Mouse (Mus musculus) liver, adult 2 months (tissue): ENCODE results near the gene Rnf181. TPM values are rescaled to one million over a fixed set of nuclear protein-coding genes. Genes with fewer than 3 reads are reported as not detected.

Experiments used
- DNase-seq: peaks from one replicate; pipeline ENCODE4 v3.0.0-alpha.2; 2011; ENCODE audit warnings: low read depth, low spot score; ENCODE audit errors: extremely low read depth
- H3K27ac ChIP-seq: fragments of 200-500 bp; replicated peaks from 2 replicates; pipeline ENCODE4 v1.5.1; 2012; ENCODE audit warnings: low read depth, mild to moderate bottlenecking, control low read depth, inconsistent platforms, low read length; ENCODE audit not compliant: insufficient read depth
- H3K27me3 ChIP-seq: fragments of 200-500 bp; 2 replicates; pipeline ENCODE4 v1.6.1; 2012; ENCODE audit warnings: mild to moderate bottlenecking, moderate library complexity, low read length, inconsistent platforms; ENCODE audit not compliant: control insufficient read depth, insufficient read depth
- H3K36me3 ChIP-seq: fragments of 200-500 bp; 2 replicates; pipeline ENCODE4 v1.6.1; 2012; ENCODE audit warnings: low read length, inconsistent platforms; ENCODE audit not compliant: control insufficient read depth, insufficient read depth
- H3K4me1 ChIP-seq: fragments of 200-500 bp; 2 replicates; pipeline ENCODE4 v1.6.1; 2011; ENCODE audit warnings: low read length; ENCODE audit not compliant: control insufficient read depth, insufficient read depth
- H3K4me3 ChIP-seq: fragments of 200-500 bp; 2 replicates; pipeline ENCODE4 v1.5.1; 2011; ENCODE audit warnings: low read depth, mild to moderate bottlenecking, control low read depth, low read length, moderate library complexity; ENCODE audit not compliant: insufficient read depth
- H3K79me2 ChIP-seq: fragments of 200-500 bp; 2 replicates; pipeline ENCODE4 v1.6.1; 2012; ENCODE audit warnings: inconsistent platforms, mild to moderate bottlenecking, low read length, moderate library complexity; ENCODE audit not compliant: control insufficient read depth, insufficient read depth
- H3K9ac ChIP-seq: fragments of 200-500 bp; 2 replicates; pipeline ENCODE4 v1.6.1; 2012; ENCODE audit warnings: low read depth, mild to moderate bottlenecking, control low read depth, inconsistent platforms, low read length
- CTCF ChIP-seq: fragments of 200-500 bp; IDR thresholded peaks from 2 replicates; pipeline ENCODE4 v1.5.1; 2011; ENCODE audit warnings: low read depth, low read length, control low read depth
- POLR2A ChIP-seq: fragments of 200-500 bp; IDR thresholded peaks from 2 replicates; pipeline ENCODE4 v1.6.1; 2011; ENCODE audit warnings: low read length, control low read depth; ENCODE audit not compliant: insufficient read depth; ENCODE audit errors: extremely low read depth
- WGBS: fragments of 180-500 bp; shearing (Covaris S2); methylation state at CpG from one replicate; pipeline ENCODE4 v1.1.7; 2018; 5-methylcytosine and 5-hydroxymethylcytosine counted together
- polyA plus RNA-seq: library from polyadenylated mRNA; depleted of rRNA; stranded (reverse); fragments of >200 nt; gene quantifications from 2 replicates; pipeline ENCODE4 v1.2.3, GENCODE M21; 2012
- total RNA-seq: library from RNA; depleted of rRNA; stranded (reverse); fragments of >200 nt; gene quantifications from 2 replicates; pipeline ENCODE4 v1.2.3, GENCODE M21; 2014

Rnf181 gene
- total and polyA plus RNA-seq, 2 experiments, result 62.6 to 75.2 TPM

DNA sequence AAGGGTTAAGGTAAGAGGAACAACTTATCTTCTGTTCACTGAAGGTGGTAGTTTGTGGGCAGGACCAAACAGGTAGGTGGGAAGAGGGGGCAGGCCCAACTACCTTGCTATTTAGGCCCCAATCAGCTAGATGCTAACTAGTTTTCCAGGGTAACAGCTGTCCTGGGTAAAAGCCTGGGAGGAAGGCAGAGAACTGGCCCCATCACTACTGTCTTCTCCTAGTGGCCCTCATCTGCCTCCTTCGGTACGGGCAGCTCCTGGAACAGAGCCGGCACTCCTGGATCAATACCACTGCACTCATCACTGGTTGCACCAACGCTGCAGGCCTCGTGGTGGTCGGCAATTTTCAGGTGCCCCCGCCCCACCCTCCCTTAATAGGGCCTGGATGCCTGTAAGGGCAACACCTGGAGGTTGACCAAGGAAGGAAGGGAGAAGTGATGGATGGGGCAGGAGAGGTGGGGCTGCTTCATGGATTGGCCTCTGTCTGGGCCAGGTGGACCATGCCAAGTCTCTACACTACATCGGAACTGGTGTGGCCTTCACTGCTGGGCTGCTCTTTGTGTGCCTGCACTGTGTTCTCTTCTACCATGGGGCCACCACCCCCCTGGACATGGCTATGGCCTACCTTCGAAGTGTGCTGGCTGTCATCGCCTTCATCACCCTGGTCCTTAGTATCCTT is 8.5 kb downstream of the Rnf181 start:
- WGBS, result 40% methylated on average over 10 of the region's 10 CpGs
- peaks cover 21% of the 10 kb centered on the region for H3K36me3 ChIP-seq
- no peak for DNase-seq
- 0 out of 2 replicates have a peak overlapping the region, but pooled peaks have one; percentile 13 for H3K9ac ChIP-seq
- peaks cover 3% of the 10 kb centered on the region; the same call in 1 of the 2 replicates for H3K79me2 ChIP-seq
- no peaks in the 10 kb centered on the region for H3K27me3 ChIP-seq
- H3K4me3 ChIP-seq, result no peak overlapping the region
- peaks cover 32% of the 10 kb centered on the region for H3K4me1 ChIP-seq
- no peak for TF ChIP-seq CTCF
- TF ChIP-seq POLR2A, result no peak
- H3K27ac ChIP-seq, result no peak overlapping the region

DNA sequence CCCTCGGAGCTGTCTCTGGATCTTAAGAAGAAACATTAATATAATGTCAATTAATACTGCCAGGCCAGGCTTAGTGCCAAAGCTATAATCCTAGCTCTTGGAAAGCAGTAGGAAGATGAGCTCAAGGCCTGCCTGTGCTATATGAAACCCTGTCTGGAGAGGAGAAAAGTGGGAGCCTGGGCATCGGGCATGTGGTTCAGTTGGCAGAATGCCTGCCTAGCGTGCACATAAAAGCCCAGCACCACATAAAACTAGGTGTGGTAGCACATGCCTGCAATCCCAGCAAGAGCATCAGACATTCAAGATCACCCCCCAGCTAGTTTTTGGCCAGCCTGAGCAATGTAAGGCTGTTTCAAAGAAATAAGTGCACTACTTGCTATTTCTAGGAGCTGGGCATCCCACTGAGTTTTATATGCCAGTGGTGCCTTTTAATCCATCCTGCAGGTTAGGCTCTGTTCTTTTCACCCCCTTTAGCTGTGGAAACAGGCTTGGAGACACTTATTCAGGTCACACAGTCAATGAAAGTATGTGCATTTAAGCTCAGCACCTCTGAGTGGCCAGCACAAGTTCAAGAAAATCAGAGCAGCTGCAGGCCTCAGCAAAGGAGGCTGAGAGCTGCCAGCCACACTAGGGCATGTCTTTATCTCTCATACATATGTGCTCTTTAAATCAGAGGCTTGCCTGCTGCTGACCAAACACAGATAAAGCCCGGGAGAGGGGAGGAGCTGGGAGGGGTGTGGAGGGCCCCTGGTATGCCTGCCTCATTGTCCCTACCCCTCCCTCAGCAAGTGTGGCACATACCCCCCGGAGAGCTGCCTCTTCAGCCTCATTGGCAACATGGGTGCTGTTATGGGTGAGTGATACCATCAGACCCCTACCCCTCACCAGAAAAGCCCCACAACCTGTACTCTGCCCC is 9.3 kb downstream of the Rnf181 start:
- Histone ChIP-seq H3K79me2 (peaks cover 3% of the 10 kb centered on the region; the same call in 1 of the 2 replicates), H3K9ac (0 out of 2 replicates have a peak overlapping the region, but pooled peaks have one; percentile 13), H3K27me3 (no peaks in the 10 kb centered on the region), H3K27ac (no peak overlapping the region; the same call in 1 of the 2 replicates), H3K4me1 (peaks cover 36% of the 10 kb centered on the region), H3K4me3 (no peak overlapping the region), H3K36me3 (peaks cover 21% of the 10 kb centered on the region)
- no peak for DNase-seq
- TF ChIP-seq POLR2A (no peak), CTCF (no peak)
- 30% methylated on average over 5 of the region's 5 CpGs for WGBS

DNA sequence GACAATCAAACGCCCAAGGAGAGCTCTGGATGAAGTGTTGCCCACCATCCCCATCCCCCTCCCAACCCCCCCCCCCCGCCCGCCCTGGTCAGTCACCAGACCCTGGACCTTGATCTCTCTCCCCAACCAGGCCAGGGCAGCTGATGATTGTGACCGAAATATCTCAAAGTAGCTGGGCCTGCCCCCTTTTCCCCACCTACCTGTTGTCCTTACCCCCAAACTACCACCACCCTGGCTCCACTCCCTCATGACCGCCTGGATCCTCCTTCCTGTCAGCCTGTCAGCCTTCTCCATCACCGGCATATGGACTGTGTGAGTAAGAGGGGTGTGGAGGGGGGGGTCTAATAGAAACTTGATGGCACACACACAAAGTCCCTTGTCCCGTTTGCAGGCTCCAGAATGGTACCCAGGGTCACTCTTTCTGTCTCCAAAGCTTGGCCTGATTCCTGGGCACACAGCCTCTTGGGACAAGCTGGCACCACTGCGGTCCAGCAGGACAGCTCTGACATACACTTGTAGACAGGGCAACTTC is 10.7 kb downstream of the Rnf181 start:
- H3K4me1 ChIP-seq, result peaks cover 36% of the 10 kb centered on the region
- TF ChIP-seq POLR2A, result no peak
- WGBS, result 18% methylated on average over 8 of the region's 8 CpGs
- peak; percentile 79 for DNase-seq
- H3K27me3 ChIP-seq, result no peaks in the 10 kb centered on the region
- H3K79me2 ChIP-seq, result no peaks in the 10 kb centered on the region; the same call in 1 of the 2 replicates
- peak overlapping the region; percentile 94 for H3K27ac ChIP-seq
- H3K4me3 ChIP-seq, result peak overlapping the region; percentile 88
- H3K36me3 ChIP-seq, result peaks cover 21% of the 10 kb centered on the region
- H3K9ac ChIP-seq, result peak overlapping the region; percentile 90

DNA sequence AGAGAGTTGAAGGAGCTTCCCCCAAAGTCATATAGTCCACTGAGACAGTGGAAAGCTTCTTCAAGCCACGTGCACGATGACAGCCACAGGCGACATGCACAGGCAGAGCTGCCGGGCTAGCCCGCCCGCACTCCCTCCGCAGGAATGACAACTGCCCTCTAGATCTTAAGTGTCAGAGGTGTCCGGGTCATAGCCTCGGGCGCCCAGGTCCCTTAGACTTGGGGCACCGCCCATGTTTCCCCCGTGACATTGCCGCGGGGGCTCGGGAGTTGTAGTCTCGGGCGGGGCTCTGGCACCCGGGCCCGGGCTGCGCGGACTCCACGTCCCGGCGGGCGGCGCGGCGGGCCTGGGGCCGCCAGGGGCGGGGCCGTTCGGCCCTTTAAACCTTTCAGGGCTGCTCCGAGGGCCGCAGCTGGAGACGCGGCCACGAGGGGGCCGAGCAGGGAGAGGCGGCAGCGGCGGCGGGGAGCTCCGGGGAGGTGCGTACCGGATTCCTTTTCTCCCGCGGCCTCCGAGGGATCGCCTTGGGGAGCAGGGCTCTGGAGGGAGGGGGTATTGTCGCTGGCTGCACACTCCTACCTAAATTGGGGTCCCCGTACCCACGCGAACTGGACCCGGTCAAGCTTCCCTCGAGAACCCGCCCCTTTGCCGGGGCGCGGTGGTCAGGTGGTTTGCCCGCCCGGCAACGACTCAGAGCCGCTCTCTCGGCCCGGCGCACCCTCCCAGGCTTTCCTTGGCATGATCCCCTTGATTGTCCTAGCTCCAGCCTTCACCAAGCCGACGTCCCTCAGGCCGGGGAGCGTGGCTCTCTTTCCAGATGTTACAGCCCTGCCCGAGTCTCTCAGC is 11.5 kb downstream of the Rnf181 start, which contains the start of gene Tmem150a:
Tmem150a (plus strand) TSS at position 382 of the 846 bp plus-strand sequence.
- WGBS, result under 1% methylated on average over 71 of the region's 71 CpGs
- TF ChIP-seq POLR2A (peak; percentile 81), CTCF (peak; percentile 40)
- Histone ChIP-seq H3K79me2 (no peaks in the 10 kb centered on the region; the same call in 1 of the 2 replicates), H3K4me1 (peaks cover 35% of the 10 kb centered on the region), H3K9ac (peak within 1 kb of the TSS; percentile 90), H3K4me3 (peak within 1 kb of the TSS; percentile 88), H3K27me3 (no peaks in the 10 kb centered on the region), H3K27ac (peak within 1 kb of the TSS; percentile 100), H3K36me3 (peaks cover 22% of the 10 kb centered on the region)
- DNase-seq, result peak; percentile 82

DNA sequence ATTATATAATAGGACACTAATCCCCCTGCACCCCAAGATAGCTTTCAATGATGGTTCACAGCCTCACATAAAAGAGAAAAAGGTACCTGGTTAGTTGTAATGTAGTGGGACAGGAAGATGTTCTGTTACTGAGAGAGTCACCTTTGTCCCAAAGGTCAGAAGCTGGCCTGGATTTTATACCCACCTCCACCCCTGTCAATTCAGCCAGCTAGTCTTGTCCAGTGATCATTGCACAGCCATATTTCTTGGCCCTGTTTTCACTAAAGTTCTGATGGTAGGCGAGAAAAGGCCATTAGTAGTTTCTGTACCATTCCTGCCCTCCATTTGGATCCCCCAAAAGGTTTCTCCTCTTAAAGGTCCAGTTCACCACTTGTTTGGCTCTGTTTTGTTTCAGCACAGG is 12.7 kb downstream of the Rnf181 start:
- H3K36me3 ChIP-seq, result peaks cover 21% of the 10 kb centered on the region
- peak overlapping the region; percentile 100 for H3K27ac ChIP-seq
- no peak overlapping the region for H3K9ac ChIP-seq
- DNase-seq, result peak; percentile 89
- no peaks in the 10 kb centered on the region for H3K27me3 ChIP-seq
- peaks cover 34% of the 10 kb centered on the region for H3K4me1 ChIP-seq
- H3K4me3 ChIP-seq, result no peak overlapping the region
- WGBS, result 19% methylated on average over 1 of the region's 1 CpGs
- no peak for TF ChIP-seq CTCF
- no peak for TF ChIP-seq POLR2A
- H3K79me2 ChIP-seq, result peaks cover 4% of the 10 kb centered on the region; the same call in 1 of the 2 replicates
